Mouse (Mus musculus) heart, embryonic 15.5 days (tissue): ENCODE data around the gene Hnrnpa1. TPM values are rescaled to one million over a fixed set of nuclear protein-coding genes. Genes with fewer than 3 reads are reported as not detected.

Experiments
- ATAC-seq: fragments of 200-750 bp; cut with Nextera tagmentation; replicated peaks from 2 replicates; pipeline ENCODE4 v1.8.0; 2017; ENCODE audit warnings: low read depth, moderate TSS enrichment; ENCODE audit not compliant: insufficient number of reproducible peaks, insufficient read depth, low FRiP score
- H3K27ac ChIP-seq: fragments of 300-500 bp; sonication (generic); 2 replicates; pipeline ENCODE4 v1.5.1; 2015; ENCODE audit warnings: mild to moderate bottlenecking, inconsistent platforms
- H3K27me3 ChIP-seq: fragments of 300-500 bp; sonication (generic); 2 replicates; pipeline ENCODE4 v1.6.1; 2015; ENCODE audit warnings: inconsistent platforms
- H3K36me3 ChIP-seq: fragments of 300-500 bp; sonication (generic); 2 replicates; pipeline ENCODE4 v1.6.1; 2015; ENCODE audit warnings: mild to moderate bottlenecking, inconsistent platforms
- H3K4me1 ChIP-seq: fragments of 300-500 bp; sonication (generic); replicated peaks from 2 replicates; pipeline ENCODE4 v1.6.1; 2015; ENCODE audit warnings: inconsistent platforms
- H3K4me2 ChIP-seq: fragments of 300-500 bp; sonication (generic); 2 replicates; pipeline ENCODE4 v1.6.1; 2015; ENCODE audit warnings: inconsistent platforms, mild to moderate bottlenecking, moderate library complexity
- H3K4me3 ChIP-seq: fragments of 300-500 bp; sonication (generic); 2 replicates; pipeline ENCODE4 v1.5.1; 2015; ENCODE audit warnings: mild to moderate bottlenecking, inconsistent platforms
- H3K9ac ChIP-seq: fragments of 300-500 bp; sonication (generic); 2 replicates; pipeline ENCODE4 v1.6.1; 2015; ENCODE audit warnings: mild to moderate bottlenecking, inconsistent platforms
- H3K9me3 ChIP-seq: fragments of 300-500 bp; sonication (generic); replicated peaks from 2 replicates; pipeline ENCODE4 v1.6.1; 2016; ENCODE audit warnings: inconsistent platforms
- WGBS: fragments of 180-500 bp; shearing (Covaris S2); methylation state at CpG from one replicate; pipeline ENCODE4 v1.1.7; 2015; ENCODE audit warnings: mixed read lengths; 5-methylcytosine and 5-hydroxymethylcytosine counted together
- polyA plus RNA-seq: library from polyadenylated mRNA; unstranded; fragments of >200 nt; fragmentation: Nextera tagmentation; extraction: Ambion mirVana; gene quantifications from 2 replicates; pipeline ENCODE4 v1.2.1, GENCODE M21; 2015

Hnrnpa1 gene
- 367 and 376 TPM in 2 replicates for polyA plus RNA-seq

DNA sequence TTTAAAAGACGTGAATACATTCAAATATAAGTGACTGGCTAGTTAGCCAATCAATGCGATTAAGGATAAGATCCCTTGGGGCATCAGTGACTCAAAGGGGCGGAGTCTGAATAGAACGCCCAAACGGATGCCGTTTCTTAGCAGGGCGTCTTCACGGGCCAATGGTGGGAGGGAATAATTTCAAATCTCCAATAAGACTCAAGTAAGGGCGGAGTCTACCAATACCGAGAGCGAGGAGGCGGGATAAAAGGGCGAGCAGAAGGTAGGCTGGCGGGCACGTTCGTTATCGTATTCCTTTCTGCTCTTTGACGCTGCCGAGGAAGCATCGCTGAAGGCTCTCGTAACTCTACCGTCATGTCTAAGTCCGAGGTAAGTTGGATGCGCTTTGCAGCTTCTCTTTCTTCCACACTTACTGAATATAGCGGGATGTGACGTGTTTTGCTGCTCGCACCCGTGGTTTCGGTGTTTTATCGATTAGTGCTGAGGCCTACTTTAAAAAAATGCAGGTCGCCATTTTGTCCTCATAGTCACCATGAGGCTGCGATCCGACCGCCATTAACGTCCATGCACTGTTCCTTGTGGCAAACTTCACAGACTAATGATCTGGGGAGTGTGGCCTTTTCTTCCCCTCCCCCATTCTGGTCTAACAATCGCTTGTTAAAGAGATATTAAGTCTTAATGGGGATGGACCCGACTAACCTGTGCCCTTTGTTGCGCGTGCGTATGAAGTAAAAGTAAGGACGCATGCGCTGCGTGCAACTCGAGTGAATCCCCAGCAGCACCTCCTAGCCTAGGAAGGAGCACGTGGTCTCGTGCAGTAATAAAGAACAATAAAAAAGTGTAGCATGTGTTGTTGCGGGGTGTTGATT, at the start of gene Hnrnpa1:
Hnrnpa1 (plus strand) TSS at position 273 of the 869 bp plus-strand sequence.
- H3K9ac ChIP-seq: peak within 1 kb of the TSS; percentile 63
- peaks cover 42% of the 10 kb centered on the region for H3K36me3 ChIP-seq
- under 1% methylated on average over 47 of the region's 47 CpGs for WGBS
- H3K4me3 ChIP-seq: peak within 1 kb of the TSS; percentile 73
- H3K4me2 ChIP-seq: peak within 1 kb of the TSS; percentile 70
- H3K4me1 ChIP-seq: peaks cover 42% of the 10 kb centered on the region
- peak; percentile 90 for ATAC-seq
- no peaks in the 10 kb centered on the region for H3K27me3 ChIP-seq
- peak within 1 kb of the TSS; percentile 95 for H3K27ac ChIP-seq
- H3K9me3 ChIP-seq: no peaks in the 10 kb centered on the region

DNA sequence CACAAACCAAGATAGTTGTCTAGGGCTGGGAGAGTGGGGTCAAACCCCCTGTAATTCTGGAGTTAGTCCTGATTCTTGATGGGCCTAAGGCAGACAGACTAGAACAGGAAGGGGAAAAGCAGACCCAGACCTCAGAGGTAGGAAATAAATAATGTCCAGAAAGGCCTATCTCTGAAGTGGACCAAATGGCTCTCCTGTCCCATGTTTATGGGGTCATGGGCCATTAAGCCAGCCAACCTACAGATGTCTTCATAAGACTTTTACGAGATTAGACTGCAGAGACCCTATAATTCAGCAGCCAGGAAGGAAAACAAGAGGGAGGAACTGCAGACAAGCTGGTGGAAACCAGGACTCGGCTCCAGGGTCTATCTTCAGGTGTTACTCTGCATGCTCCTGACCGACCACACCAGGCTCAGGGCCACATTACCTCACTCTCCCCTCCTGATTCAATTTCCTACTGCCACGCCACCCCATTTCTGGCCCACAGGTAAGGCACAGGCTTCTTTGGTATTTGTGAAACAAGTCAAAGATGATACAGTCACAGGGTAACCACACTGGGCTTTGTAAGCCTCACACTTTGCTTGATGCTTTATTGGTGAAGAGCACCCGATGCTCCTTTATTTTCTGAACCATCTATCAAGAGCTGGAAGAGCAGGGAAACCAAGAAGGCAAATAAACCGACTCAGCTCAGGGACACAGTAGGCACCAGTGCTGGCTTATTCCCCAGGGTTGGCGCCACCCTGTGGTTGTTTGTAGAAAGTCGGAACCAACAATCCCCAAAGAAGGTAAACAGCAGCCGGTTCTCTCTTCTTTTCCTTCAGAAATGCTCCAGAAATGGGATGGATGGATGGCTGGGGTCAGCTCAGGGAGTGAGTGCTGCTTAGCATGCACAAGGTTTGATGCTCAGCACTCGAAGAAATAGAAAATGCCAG, 49.4 kb upstream of the Hnrnpa1 start:
- Histone ChIP-seq H3K4me3 (no peak overlapping the region), H3K27me3 (no peaks in the 10 kb centered on the region), H3K9me3 (no peaks in the 10 kb centered on the region), H3K4me1 (peaks cover 2% of the 10 kb centered on the region; the same call in 1 of the 2 replicates), H3K4me2 (no peak overlapping the region), H3K36me3 (peaks cover 25% of the 10 kb centered on the region), H3K27ac (no peak overlapping the region), H3K9ac (no peak overlapping the region)
- 57% methylated on average over 10 of the region's 10 CpGs for WGBS
- ATAC-seq: no peak

DNA sequence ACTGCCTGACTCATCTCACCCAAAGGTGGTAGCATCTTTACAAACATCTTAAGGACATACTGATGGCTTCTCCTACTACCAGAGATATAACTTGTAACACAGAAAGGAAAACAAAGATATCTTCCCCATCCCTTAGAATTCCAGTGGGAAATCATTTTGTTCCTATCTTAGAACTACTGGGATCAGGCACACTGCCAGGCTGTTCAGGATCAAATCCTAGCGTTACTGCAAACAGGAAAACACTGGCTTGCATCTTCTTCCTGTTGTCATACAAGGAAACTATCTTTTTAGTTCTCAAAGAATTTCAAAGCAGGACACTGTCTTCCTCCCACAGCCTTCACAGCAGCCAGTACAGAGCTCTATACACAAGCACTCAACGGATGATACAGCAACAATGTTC, 46.6 kb upstream of the Hnrnpa1 start:
- 68% methylated on average over 2 of the region's 2 CpGs for WGBS
- Histone ChIP-seq H3K27ac (no peak overlapping the region), H3K27me3 (no peaks in the 10 kb centered on the region), H3K9ac (no peak overlapping the region), H3K4me3 (no peak overlapping the region), H3K36me3 (peaks cover 51% of the 10 kb centered on the region), H3K9me3 (no peaks in the 10 kb centered on the region), H3K4me2 (no peak overlapping the region), H3K4me1 (peaks cover 2% of the 10 kb centered on the region; the same call in 1 of the 2 replicates)
- ATAC-seq: no peak

DNA sequence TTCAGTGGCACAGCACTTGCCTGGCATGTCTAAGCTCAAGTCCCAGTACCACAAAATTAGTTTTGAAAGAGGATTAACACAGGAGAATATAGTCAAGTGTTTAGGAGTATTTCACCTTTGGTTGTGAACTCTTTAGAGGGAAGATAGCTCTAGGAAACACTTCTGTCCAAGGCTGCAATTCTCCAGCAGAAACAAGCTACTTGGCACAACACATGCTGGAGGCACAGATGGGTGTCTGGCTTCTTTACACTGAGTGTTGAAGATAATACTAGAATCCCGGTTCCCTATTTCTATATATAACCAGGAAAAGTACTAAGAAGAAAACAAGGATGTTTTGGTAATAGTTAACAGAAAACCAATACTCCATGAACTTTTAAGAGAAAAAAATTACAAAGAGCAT, 43.4 kb upstream of the Hnrnpa1 start:
- H3K36me3 ChIP-seq: peaks cover 66% of the 10 kb centered on the region
- H3K9ac ChIP-seq: no peak overlapping the region
- WGBS: 48% methylated on average over 1 of the region's 1 CpGs
- no peak overlapping the region for H3K4me3 ChIP-seq
- H3K9me3 ChIP-seq: no peaks in the 10 kb centered on the region
- no peaks in the 10 kb centered on the region for H3K27me3 ChIP-seq
- ATAC-seq: no peak
- H3K4me2 ChIP-seq: no peak overlapping the region
- H3K4me1 ChIP-seq: peaks cover 8% of the 10 kb centered on the region
- no peak overlapping the region for H3K27ac ChIP-seq

DNA sequence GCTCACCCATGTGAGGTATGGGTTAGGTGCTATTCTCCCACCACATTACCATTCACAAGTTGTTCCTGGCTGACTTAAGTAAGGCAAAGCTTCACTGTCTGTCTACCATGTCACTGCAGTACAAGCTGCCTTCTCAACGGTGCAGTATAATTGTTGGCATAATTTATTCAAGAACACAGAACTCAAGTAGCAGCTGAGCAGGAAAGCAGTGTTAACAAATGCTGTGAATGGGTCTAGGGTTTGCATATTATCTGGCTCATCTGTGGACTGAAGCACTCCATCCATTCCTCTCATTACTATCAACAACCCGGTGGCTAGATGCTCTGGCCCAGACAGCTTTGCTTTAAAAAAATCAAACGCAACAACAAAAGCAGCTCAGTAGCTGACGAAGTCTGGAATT, 42.4 kb upstream of the Hnrnpa1 start:
- 79% methylated on average over 4 of the region's 4 CpGs for WGBS
- no peak overlapping the region for H3K9ac ChIP-seq
- ATAC-seq: no peak
- H3K4me3 ChIP-seq: no peak overlapping the region
- no peak overlapping the region for H3K27ac ChIP-seq
- peaks cover 60% of the 10 kb centered on the region for H3K36me3 ChIP-seq
- H3K27me3 ChIP-seq: no peaks in the 10 kb centered on the region
- H3K4me1 ChIP-seq: peaks cover 17% of the 10 kb centered on the region
- no peak overlapping the region for H3K4me2 ChIP-seq
- no peaks in the 10 kb centered on the region for H3K9me3 ChIP-seq

DNA sequence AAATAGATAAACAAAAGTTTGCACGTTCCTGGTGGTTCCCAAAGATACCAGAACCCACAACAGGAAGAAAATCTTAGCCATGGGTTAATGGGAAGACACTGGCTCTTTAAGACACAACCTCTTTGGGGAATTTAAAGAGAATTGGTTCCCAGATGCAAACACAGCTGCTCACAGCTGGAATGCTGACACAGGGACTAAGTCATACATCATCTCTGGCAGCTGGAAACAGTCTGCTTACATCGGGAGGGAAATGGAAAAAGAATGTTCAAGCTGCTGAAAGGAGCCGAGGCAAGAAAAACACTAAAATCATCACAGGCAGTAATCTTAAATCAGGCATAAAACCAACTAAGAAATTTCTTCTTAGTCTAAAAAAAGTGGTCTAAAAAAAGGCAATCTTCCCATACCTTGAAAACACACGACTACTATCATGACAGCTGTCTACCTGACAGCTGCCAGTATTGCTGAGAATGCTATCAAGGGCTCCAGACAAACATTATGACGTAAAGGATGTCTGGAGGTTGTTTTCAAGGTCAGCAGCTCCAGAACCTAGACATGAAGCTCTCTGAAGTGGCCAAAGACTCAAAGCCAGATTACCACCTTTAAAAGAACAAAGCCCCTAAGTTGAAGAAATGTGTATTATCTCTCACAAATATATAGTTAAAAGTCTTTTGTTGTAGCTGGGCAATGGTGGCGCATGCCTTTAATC, 38.0 kb upstream of the Hnrnpa1 start:
- H3K4me2 ChIP-seq: no peak overlapping the region
- H3K36me3 ChIP-seq: peaks cover 66% of the 10 kb centered on the region
- ATAC-seq: peak; percentile 64; the same call in 1 of the 2 replicates
- WGBS: 29% methylated on average over 6 of the region's 6 CpGs
- H3K9me3 ChIP-seq: no peaks in the 10 kb centered on the region
- H3K4me1 ChIP-seq: peaks cover 20% of the 10 kb centered on the region
- no peak overlapping the region for H3K9ac ChIP-seq
- peak overlapping the region; percentile 81 for H3K27ac ChIP-seq
- no peak overlapping the region for H3K4me3 ChIP-seq
- H3K27me3 ChIP-seq: no peaks in the 10 kb centered on the region

DNA sequence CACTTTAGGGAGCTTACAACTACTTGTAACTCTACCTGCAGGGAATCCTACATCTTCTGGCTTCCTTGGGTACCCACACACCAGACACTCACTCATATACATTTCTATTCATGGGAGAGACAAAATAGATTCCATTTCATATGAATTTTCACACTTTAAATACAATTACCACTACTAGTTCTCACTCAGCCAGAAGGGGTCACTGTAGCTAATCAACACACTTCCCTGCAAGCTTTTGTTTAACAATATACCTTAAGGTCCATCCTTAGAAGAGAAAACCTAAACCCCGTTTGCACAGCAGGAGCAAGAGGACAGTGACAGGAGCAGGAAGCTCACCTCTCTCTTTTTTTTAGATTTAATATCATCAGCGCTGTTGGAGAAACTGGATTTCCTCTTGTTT, 35.1 kb upstream of the Hnrnpa1 start:
- Histone ChIP-seq H3K4me3 (no peak overlapping the region), H3K36me3 (peaks cover 61% of the 10 kb centered on the region), H3K27ac (no peak overlapping the region), H3K4me1 (peaks cover 20% of the 10 kb centered on the region), H3K27me3 (no peaks in the 10 kb centered on the region), H3K4me2 (no peak overlapping the region), H3K9ac (no peak overlapping the region), H3K9me3 (no peaks in the 10 kb centered on the region)
- 64% methylated on average over 2 of the region's 2 CpGs for WGBS
- no peak for ATAC-seq

DNA sequence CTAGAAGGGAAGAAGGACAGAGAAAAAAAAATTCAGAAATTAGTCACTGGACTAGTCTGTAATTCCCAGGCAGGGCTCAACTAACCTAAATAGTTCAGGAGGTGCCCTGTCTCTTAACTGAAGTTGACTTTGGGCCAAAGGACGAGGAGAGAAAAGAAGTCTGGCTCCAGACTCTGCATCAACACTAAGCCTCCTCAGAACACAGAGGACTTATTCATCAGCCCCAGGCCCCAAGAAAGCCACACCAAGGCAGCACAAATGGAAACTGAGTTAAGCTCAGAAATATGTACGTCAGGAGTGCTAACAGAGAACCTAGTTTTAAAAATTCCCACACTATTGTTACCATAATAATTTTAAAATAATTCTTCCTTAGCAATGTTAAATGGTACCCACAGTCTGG, 26.1 kb upstream of the Hnrnpa1 start:
- peak overlapping the region; percentile 78 for H3K27ac ChIP-seq
- H3K36me3 ChIP-seq: peaks cover 34% of the 10 kb centered on the region
- no peak for ATAC-seq
- no peaks in the 10 kb centered on the region for H3K27me3 ChIP-seq
- H3K4me2 ChIP-seq: peak overlapping the region; percentile 52
- H3K9me3 ChIP-seq: no peaks in the 10 kb centered on the region
- 32% methylated on average over 2 of the region's 2 CpGs for WGBS
- H3K4me3 ChIP-seq: peak overlapping the region; percentile 30
- 0 out of 2 replicates have a peak overlapping the region, but pooled peaks have one; percentile 34 for H3K9ac ChIP-seq
- H3K4me1 ChIP-seq: peaks cover 23% of the 10 kb centered on the region

DNA sequence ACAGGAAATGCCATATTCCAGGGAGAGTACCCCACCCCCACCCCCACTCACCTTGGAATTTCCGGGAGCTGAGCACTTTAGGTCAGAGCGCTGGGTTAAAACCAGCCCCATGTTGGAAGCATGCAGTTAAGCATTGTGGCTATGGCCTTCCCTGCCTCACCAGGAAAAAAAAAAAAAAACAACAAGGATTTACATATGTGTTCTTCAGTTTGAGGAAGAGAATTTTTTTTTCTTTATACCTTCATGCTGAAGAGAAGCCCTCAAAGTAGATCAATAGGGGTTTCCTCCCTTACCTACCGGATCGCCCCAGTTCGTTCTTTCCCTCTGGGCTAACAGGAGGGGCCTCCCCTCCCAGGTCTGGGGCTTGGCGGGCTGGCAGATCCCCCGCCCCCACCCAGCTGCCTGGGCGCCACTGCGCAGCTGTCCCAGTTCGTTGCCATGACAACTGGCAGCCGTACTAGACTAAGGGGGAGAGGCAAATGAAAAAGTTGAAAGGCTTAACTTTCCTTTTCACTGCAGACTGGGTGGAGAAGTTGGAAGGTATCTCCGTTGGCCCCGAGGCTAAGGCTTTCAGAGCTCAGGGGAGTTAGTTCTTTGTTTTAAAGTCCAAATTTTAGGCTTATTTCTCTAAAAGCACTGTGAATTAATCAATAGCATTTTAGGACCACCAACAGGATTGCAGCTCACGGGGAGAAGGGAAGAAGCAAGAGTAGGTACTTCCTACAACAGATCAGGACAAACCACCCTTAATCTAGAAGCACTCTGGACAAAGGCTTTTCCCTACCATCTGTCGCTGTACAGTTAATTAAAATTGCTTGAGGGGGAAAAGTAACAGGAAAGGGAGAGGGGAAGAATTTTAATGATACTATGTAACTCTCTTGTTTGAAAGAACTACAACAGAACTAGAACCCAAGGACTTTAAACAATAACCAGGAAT, 25.0 kb upstream of the Hnrnpa1 start:
- Histone ChIP-seq H3K27ac (peak overlapping the region; percentile 91), H3K9ac (peak overlapping the region; percentile 55), H3K4me2 (peak overlapping the region; percentile 71), H3K9me3 (no peaks in the 10 kb centered on the region), H3K27me3 (no peaks in the 10 kb centered on the region), H3K4me1 (peaks cover 23% of the 10 kb centered on the region), H3K4me3 (peak overlapping the region; percentile 54), H3K36me3 (peaks cover 25% of the 10 kb centered on the region)
- ATAC-seq: peak; percentile 91
- 2% methylated on average over 15 of the region's 15 CpGs for WGBS

DNA sequence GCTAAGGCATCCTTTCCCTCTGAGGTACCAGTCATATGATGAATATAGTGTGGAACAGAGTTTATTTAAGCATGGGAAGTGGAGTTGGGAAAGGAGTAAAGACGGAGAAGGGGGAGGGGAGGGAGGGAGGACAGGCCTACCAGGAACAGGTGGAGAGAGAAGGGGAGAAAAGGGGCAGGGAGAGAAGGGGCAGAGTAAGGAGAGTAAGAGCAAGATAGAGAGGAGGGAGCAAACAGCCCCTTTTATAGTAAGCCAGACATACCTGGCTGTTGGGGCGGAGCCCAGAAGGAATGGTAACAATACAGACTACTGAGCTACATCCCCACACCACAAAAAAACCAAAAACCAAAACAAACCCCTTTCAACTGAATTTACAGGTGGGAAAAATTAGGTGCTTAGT, 24.2 kb upstream of the Hnrnpa1 start:
- H3K4me3 ChIP-seq: peak overlapping the region; percentile 54; the same call in 1 of the 2 replicates
- peak overlapping the region; percentile 28; the same call in 1 of the 2 replicates for H3K9ac ChIP-seq

More for the DNA sequence above, 24.2 kb upstream of the Hnrnpa1 start:
- Histone ChIP-seq H3K36me3 (peaks cover 17% of the 10 kb centered on the region), H3K27ac (peak overlapping the region; percentile 91), H3K4me2 (peak overlapping the region; percentile 71), H3K27me3 (no peaks in the 10 kb centered on the region), H3K9me3 (no peaks in the 10 kb centered on the region), H3K4me1 (peaks cover 31% of the 10 kb centered on the region)
- ATAC-seq: no peak
- WGBS: 44% methylated on average over 2 of the region's 2 CpGs
